Mouse (Mus musculus) cerebellum, adult 2 months (tissue): ENCODE measurements around the gene Stambp.

Source experiments
- CTCF ChIP-seq: fragments of 200-500 bp; IDR thresholded peaks from 2 replicates; pipeline ENCODE4 v1.5.1; 2011; ENCODE audit warnings: low read depth, mild to moderate bottlenecking, control low read depth, low read length, moderate library complexity, borderline replicate concordance; ENCODE audit not compliant: insufficient read depth
- POLR2A ChIP-seq: fragments of 200-500 bp; IDR thresholded peaks from 2 replicates; pipeline ENCODE4 v1.6.1; 2011; ENCODE audit warnings: low read length, control low read depth, borderline replicate concordance; ENCODE audit not compliant: insufficient read depth

- TF ChIP-seq POLR2A (no peak), CTCF (no peak)
Measured at GRCm38 (mm10) chr6:83599636-83600174, 27.2 kb upstream of the Stambp start.
